Mouse (Mus musculus): Measurements from ENCODE around the gene Gnptg.

- TF ChIP-seq POLR2A (IDR thresholded peaks at IDR 0.05; ENCODE audit: control insufficient read depth, extremely low read depth, insufficient read depth, low read length, poor library complexity): no peak
- no peak for TF ChIP-seq CTCF (IDR thresholded peaks at IDR 0.05; ENCODE audit: borderline replicate concordance, control insufficient read depth, extremely low read depth, insufficient read depth, low read length, poor library complexity)
These were observed 52.2 kb downstream of the Gnptg start for GRCm38 (mm10) chr17:25187784-25188149.

All from thymus, adult 2 months (tissue).